Mouse (Mus musculus) small intestine, adult 2 months (tissue): Measurements from ENCODE around the gene Col12a1.

Experiments used
- CTCF ChIP-seq: fragments of 200-500 bp; IDR thresholded peaks from 2 replicates; pipeline ENCODE4 v1.5.1; 2012; ENCODE audit warnings: low read depth, mild to moderate bottlenecking, control low read depth, inconsistent platforms, low read length, moderate library complexity, mixed read lengths; ENCODE audit not compliant: insufficient replicate concordance, insufficient read length; ENCODE audit errors: extremely low read depth
- POLR2A ChIP-seq: fragments of 200-500 bp; IDR thresholded peaks from 2 replicates; pipeline ENCODE4 v1.6.1; 2012; ENCODE audit warnings: low read depth, mild to moderate bottlenecking, control low read depth, inconsistent platforms, low read length, moderate library complexity

DNA sequence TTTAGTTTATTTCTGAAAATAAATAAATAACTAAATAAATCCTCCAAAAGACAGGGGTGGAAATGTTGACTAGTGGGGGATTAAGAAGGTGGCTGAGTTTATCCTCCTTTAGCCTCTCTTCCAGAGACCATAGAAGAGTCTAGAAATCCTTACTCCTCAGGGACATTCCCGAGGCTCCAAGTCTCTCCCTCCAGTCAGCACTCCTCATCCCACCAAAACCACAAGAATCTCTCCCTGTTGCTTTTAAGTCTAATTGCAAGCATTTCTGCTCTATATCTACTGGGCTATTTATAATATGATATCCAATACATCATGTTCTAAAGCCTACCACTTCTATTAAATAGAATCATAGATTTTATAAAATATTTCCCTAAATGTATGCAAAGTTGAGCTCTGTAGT lies 109.8 kb downstream of the Col12a1 start:
- TF ChIP-seq POLR2A: no peak
- no peak for TF ChIP-seq CTCF
